Mouse (Mus musculus): ENCODE data around the gene Tmem51.

DNA sequence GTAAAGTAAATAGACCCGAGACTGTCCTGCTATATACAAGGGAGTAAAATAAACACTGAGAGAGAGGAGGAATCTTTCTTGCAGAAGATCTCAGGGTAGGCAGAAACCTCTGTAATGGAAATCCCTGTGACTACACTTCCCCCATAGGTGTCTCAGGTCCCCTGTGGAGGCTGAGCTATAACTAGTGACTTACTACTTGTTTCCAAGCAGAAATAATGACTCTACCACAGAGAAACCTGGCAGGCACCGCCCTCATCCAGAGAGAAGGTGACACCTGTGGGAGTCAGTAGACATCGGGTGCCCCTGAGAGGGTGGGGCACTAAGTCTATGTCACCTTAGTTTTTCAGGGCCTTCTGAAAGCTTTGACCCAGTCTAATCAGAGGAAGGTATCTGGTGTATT, 87.2 kb downstream of the Tmem51 start:
- TF ChIP-seq CTCF (IDR thresholded peaks at IDR 0.05; ENCODE audit: low read depth, low read length) (no peak), GATA2 (IDR thresholded peaks at IDR 0.05; ENCODE audit: borderline replicate concordance, low read depth, low read length) (no peak)

Data from G1E (cell line).